Mouse (Mus musculus): ENCODE data around the gene Lrguk. TPM values are rescaled to one million over a fixed set of nuclear protein-coding genes. Genes with fewer than 3 reads are reported as not detected.
A peak's percentile ranks its signal among the peaks of the same experiment; 100 is the strongest.

Lrguk gene
- polyA plus RNA-seq, 1 experiment from 2014 or later: 2.0 TPM

- peaks cover 18% of the 10 kb centered on the region for H3K4me1 ChIP-seq (ENCODE audit: control insufficient read depth, insufficient read depth, low read length)
- H3K9me3 ChIP-seq (ENCODE audit: control insufficient read depth, low read length): no peaks in the 10 kb centered on the region
- H3K9ac ChIP-seq (ENCODE audit: low read depth, low read length): no peak overlapping the region
- no peak overlapping the region for H3K4me2 ChIP-seq (replicated peaks; ENCODE audit: low read depth, low read length)
- WGBS: 61% methylated on average over 23 of the region's 23 CpGs
- H3K27ac ChIP-seq (ENCODE audit: low read depth, low read length): no peak overlapping the region
- H3K27me3 ChIP-seq (ENCODE audit: control insufficient read depth, insufficient read depth, low read length): no peaks in the 10 kb centered on the region
- ATAC-seq (ENCODE audit: low FRiP score, low TSS enrichment): no peak
- H3K4me3 ChIP-seq (ENCODE audit: low read length): no peak overlapping the region
- peaks cover 70% of the 10 kb centered on the region for H3K36me3 ChIP-seq (ENCODE audit: control insufficient read depth, insufficient read depth, low read length)
Measured at GRCm38 (mm10) chr6:34159998-34160815, 131.0 kb downstream of the Lrguk start.

GRCm38 (mm10) chr6:34160816-34161310 lies 131.6 kb downstream of the Lrguk start:
- Histone ChIP-seq H3K4me1 (ENCODE audit: control insufficient read depth, insufficient read depth, low read length) (peaks cover 11% of the 10 kb centered on the region), H3K9me3 (ENCODE audit: control insufficient read depth, low read length) (no peaks in the 10 kb centered on the region), H3K4me3 (ENCODE audit: low read length) (no peak overlapping the region), H3K36me3 (ENCODE audit: control insufficient read depth, insufficient read depth, low read length) (peaks cover 76% of the 10 kb centered on the region), H3K27ac (ENCODE audit: low read depth, low read length) (no peak overlapping the region), H3K4me2 (replicated peaks; ENCODE audit: low read depth, low read length) (no peak overlapping the region), H3K9ac (ENCODE audit: low read depth, low read length) (no peak overlapping the region), H3K27me3 (ENCODE audit: control insufficient read depth, insufficient read depth, low read length) (no peaks in the 10 kb centered on the region)
- ATAC-seq (ENCODE audit: low FRiP score, low TSS enrichment): no peak
- 92% methylated on average over 7 of the region's 7 CpGs for WGBS

GRCm38 (mm10) chr6:34161511-34161910 lies 132.3 kb downstream of the Lrguk start:
- no peaks in the 10 kb centered on the region for H3K27me3 ChIP-seq (ENCODE audit: control insufficient read depth, insufficient read depth, low read length)
- no peaks in the 10 kb centered on the region for H3K9me3 ChIP-seq (ENCODE audit: control insufficient read depth, low read length)
- 94% methylated on average over 7 of the region's 7 CpGs for WGBS
- peaks cover 5% of the 10 kb centered on the region for H3K4me1 ChIP-seq (ENCODE audit: control insufficient read depth, insufficient read depth, low read length)
- H3K4me2 ChIP-seq (replicated peaks; ENCODE audit: low read depth, low read length): no peak overlapping the region
- peaks cover 83% of the 10 kb centered on the region for H3K36me3 ChIP-seq (ENCODE audit: control insufficient read depth, insufficient read depth, low read length)
- no peak for ATAC-seq (ENCODE audit: low FRiP score, low TSS enrichment)
- no peak overlapping the region for H3K9ac ChIP-seq (ENCODE audit: low read depth, low read length)
- H3K4me3 ChIP-seq (ENCODE audit: low read length): no peak overlapping the region
- no peak overlapping the region for H3K27ac ChIP-seq (ENCODE audit: low read depth, low read length)

GRCm38 (mm10) chr6:34162607-34163006 lies 133.4 kb downstream of the Lrguk start:
- Histone ChIP-seq H3K4me3 (ENCODE audit: low read length) (no peak overlapping the region), H3K4me2 (replicated peaks; ENCODE audit: low read depth, low read length) (no peak overlapping the region), H3K9ac (ENCODE audit: low read depth, low read length) (no peak overlapping the region), H3K36me3 (ENCODE audit: control insufficient read depth, insufficient read depth, low read length) (peaks cover 83% of the 10 kb centered on the region), H3K27ac (ENCODE audit: low read depth, low read length) (no peak overlapping the region), H3K27me3 (ENCODE audit: control insufficient read depth, insufficient read depth, low read length) (no peaks in the 10 kb centered on the region), H3K4me1 (ENCODE audit: control insufficient read depth, insufficient read depth, low read length) (no peaks in the 10 kb centered on the region; the same call in 1 of the 2 replicates), H3K9me3 (ENCODE audit: control insufficient read depth, low read length) (no peaks in the 10 kb centered on the region)
- ATAC-seq (ENCODE audit: low FRiP score, low TSS enrichment): no peak
- WGBS: 67% methylated on average over 2 of the region's 2 CpGs

- Histone ChIP-seq H3K4me3 (ENCODE audit: low read length) (no peak overlapping the region), H3K36me3 (ENCODE audit: control insufficient read depth, insufficient read depth, low read length) (peaks cover 81% of the 10 kb centered on the region), H3K9ac (ENCODE audit: low read depth, low read length) (no peak overlapping the region), H3K9me3 (ENCODE audit: control insufficient read depth, low read length) (no peaks in the 10 kb centered on the region), H3K4me1 (ENCODE audit: control insufficient read depth, insufficient read depth, low read length) (no peaks in the 10 kb centered on the region; the same call in 1 of the 2 replicates), H3K27me3 (ENCODE audit: control insufficient read depth, insufficient read depth, low read length) (no peaks in the 10 kb centered on the region), H3K27ac (ENCODE audit: low read depth, low read length) (no peak overlapping the region), H3K4me2 (replicated peaks; ENCODE audit: low read depth, low read length) (no peak overlapping the region)
- ATAC-seq (ENCODE audit: low FRiP score, low TSS enrichment): no peak
- WGBS: 86% methylated on average over 9 of the region's 9 CpGs
Measured at GRCm38 (mm10) chr6:34163014-34163413, 133.8 kb downstream of the Lrguk start.

- Histone ChIP-seq H3K4me2 (replicated peaks; ENCODE audit: low read depth, low read length) (no peak overlapping the region), H3K36me3 (ENCODE audit: control insufficient read depth, insufficient read depth, low read length) (peaks cover 53% of the 10 kb centered on the region), H3K4me3 (ENCODE audit: low read length) (no peak overlapping the region), H3K9me3 (ENCODE audit: control insufficient read depth, low read length) (no peaks in the 10 kb centered on the region), H3K27ac (ENCODE audit: low read depth, low read length) (no peak overlapping the region), H3K27me3 (ENCODE audit: control insufficient read depth, insufficient read depth, low read length) (no peaks in the 10 kb centered on the region), H3K9ac (ENCODE audit: low read depth, low read length) (no peak overlapping the region), H3K4me1 (ENCODE audit: control insufficient read depth, insufficient read depth, low read length) (no peaks in the 10 kb centered on the region)
- 88% methylated on average over 3 of the region's 3 CpGs for WGBS
- ATAC-seq (ENCODE audit: low FRiP score, low TSS enrichment): no peak
Measured at GRCm38 (mm10) chr6:34168834-34169233, 139.6 kb downstream of the Lrguk start.

GRCm38 (mm10) chr6:34170844-34171494 lies 141.7 kb downstream of the Lrguk start:
- ATAC-seq (ENCODE audit: low FRiP score, low TSS enrichment): no peak
- Histone ChIP-seq H3K36me3 (ENCODE audit: control insufficient read depth, insufficient read depth, low read length) (peaks cover 39% of the 10 kb centered on the region), H3K27ac (ENCODE audit: low read depth, low read length) (peak overlapping the region; percentile 24; the same call in 1 of the 2 replicates), H3K27me3 (ENCODE audit: control insufficient read depth, insufficient read depth, low read length) (no peaks in the 10 kb centered on the region), H3K4me3 (ENCODE audit: low read length) (no peak overlapping the region), H3K9ac (ENCODE audit: low read depth, low read length) (no peak overlapping the region), H3K4me2 (replicated peaks; ENCODE audit: low read depth, low read length) (no peak overlapping the region), H3K9me3 (ENCODE audit: control insufficient read depth, low read length) (no peaks in the 10 kb centered on the region), H3K4me1 (ENCODE audit: control insufficient read depth, insufficient read depth, low read length) (peaks cover 5% of the 10 kb centered on the region; the same call in 1 of the 2 replicates)
- 83% methylated on average over 7 of the region's 7 CpGs for WGBS

GRCm38 (mm10) chr6:34171748-34172457 lies 142.7 kb downstream of the Lrguk start:
- Histone ChIP-seq H3K4me3 (ENCODE audit: low read length) (no peak overlapping the region), H3K9me3 (ENCODE audit: control insufficient read depth, low read length) (no peaks in the 10 kb centered on the region), H3K36me3 (ENCODE audit: control insufficient read depth, insufficient read depth, low read length) (peaks cover 30% of the 10 kb centered on the region), H3K27me3 (ENCODE audit: control insufficient read depth, insufficient read depth, low read length) (no peaks in the 10 kb centered on the region), H3K9ac (ENCODE audit: low read depth, low read length) (no peak overlapping the region), H3K4me1 (ENCODE audit: control insufficient read depth, insufficient read depth, low read length) (peaks cover 6% of the 10 kb centered on the region; the same call in 1 of the 2 replicates), H3K27ac (ENCODE audit: low read depth, low read length) (0 out of 2 replicates have a peak overlapping the region, but pooled peaks have one; percentile 24), H3K4me2 (replicated peaks; ENCODE audit: low read depth, low read length) (no peak overlapping the region)
- no peak for ATAC-seq (ENCODE audit: low FRiP score, low TSS enrichment)
- WGBS: 81% methylated on average over 12 of the region's 12 CpGs

Measured in kidney, embryonic 14.5 days (tissue).